Mouse (Mus musculus) telencephalon, adult 2 months (tissue): ENCODE measurements around the gene 4931423N10Rik.
"Not testable (repeated sequence)": the region's sequence is repeated elsewhere in the genome, so short reads cannot be mapped to it uniquely, and the experiment has no call there.

Experiments used
- DNase-seq: peaks from one replicate; pipeline ENCODE4 v3.0.0-alpha.2; 2011; ENCODE audit warnings: low read depth, low spot score

Gene 4931423N10Rik

GRCm38 (mm10) chr2:23207070-23207526, at the start of gene 4931423N10Rik:
Gene 4931423N10Rik (plus strand): TSS chr2:23207476.
- no peak for DNase-seq

DNA sequence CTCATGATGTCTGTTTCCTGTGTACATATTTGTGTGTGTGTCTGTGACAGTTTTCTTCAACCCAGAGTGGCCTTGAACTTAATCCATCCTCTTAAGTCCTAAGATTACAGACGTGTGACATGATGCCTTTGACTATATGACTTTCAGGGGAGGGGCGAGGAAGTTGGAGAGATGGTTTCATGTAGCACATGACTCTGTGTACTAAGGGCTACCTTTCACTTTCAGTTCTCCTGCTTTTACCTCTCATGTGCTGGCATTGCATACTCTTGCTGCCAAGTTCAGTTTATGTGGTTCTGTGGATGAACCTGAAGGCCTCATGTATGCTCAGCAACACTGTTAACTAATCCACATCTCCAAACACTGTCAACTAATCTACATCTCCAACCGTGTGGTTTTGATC, 35.0 kb upstream of the 4931423N10Rik start:
- no peak for DNase-seq

DNA sequence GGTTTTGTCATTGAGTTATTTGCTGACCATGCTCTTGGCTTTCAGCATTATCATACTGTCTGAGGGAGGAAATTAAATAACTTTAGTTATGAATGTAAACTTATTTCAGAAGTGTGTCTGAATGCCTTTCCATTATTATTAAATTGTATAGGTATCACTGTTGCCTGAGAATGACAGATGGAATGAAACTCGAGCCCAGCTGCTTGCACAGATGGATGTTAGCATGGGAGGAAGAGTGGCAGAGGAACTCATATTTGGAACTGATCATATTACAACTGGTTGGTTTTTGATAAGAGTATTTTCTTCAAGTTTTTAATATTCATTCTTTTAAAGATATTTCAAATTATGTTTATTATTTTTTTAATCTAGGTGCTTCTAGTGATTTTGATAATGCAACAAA, 12.9 kb upstream of the 4931423N10Rik start:
- DNase-seq, result no peak

- no peak for DNase-seq
These were observed 6.2 kb upstream of the 4931423N10Rik start for GRCm38 (mm10) chr2:23201034-23201433.

- no peak for DNase-seq
These were observed 4.2 kb upstream of the 4931423N10Rik start for GRCm38 (mm10) chr2:23202900-23203670.

DNA sequence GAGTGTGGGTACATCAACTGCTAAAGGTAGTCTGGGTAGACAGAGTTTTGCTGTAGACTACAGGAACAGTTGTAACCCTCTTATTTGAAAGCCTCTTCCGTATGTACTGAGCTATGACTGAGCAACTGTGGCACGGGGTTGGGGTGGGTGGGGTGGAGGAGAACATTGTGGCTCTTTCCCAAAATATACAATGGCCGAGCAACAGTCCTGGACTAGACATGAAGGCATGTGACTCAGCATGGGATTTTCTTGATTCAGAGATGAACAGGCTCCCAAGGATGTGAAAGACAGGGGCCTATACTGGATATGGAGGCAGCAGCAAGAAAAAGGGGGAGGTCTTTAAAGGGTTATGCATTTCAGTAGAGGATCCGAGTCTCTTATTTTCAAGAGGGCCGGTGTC, 6.4 kb downstream of the 4931423N10Rik start:
- DNase-seq, result no peak

GRCm38 (mm10) chr2:23225199-23225598, 17.9 kb downstream of the 4931423N10Rik start:
- DNase-seq, result no peak

- no peak for DNase-seq
These were observed 21.2 kb downstream of the 4931423N10Rik start for GRCm38 (mm10) chr2:23228463-23228862.

GRCm38 (mm10) chr2:23234065-23234773, 26.9 kb downstream of the 4931423N10Rik start:
- no peak for DNase-seq

DNA sequence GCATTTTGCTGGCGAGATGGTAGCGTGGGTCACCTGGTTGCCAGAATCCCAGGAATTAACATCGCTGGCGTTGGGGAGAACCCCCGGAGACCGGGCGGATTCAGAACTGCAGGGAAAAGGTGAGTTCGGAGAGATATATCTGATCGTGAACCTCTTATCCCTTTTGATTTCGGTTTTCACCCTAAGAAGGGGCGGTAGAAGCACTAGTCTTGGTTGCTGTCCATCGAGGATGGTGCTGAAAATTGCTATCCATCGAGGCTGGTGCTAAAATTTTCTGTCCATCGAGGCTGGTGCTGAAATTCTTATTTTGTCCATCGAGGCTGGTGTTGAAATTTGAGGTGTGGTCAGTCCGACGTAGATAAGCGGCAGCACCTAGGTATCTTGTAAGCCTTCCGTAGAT, 83.7 kb downstream of the 4931423N10Rik start:
- DNase-seq, result not testable (repeated sequence)

DNA sequence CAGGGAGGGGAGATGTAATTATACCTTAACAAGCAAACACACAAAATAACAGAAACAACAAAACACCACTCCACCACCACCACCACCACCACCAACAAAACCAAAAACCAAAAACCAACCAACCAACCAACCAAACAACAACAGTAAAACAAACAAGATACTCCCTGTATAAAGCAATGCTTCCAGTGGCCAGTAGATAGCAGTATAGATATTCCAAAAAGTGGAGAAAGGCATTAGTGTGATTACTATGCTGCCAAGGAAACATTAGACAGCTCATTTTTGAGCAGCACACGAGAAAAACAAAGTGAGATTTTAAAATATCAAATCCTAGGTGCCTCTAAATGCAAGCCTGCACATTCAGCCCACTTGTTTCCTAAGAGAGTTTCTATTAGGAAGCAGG, 107.6 kb downstream of the 4931423N10Rik start:
- DNase-seq, result no peak
